Comparison of ENCODE assay signal across 8 mouse cellular contexts in genomic region chr1:74800424-74800888, GRCm38 (mm10). TPM values are rescaled to one million over a fixed set of nuclear protein-coding genes. Genes with fewer than 3 reads are reported as not detected.
A peak's percentile ranks its signal among the peaks of the same experiment; 100 is the strongest.
DNase-seq lines count a peak whose midpoint lies in the region; ATAC-seq and TF ChIP-seq lines count a peak whose summit lies in the region.

No protein-coding gene starts in this region.

- no peaks in the 10 kb centered on the region for H3K9me3 ChIP-seq in heart, embryonic 10.5 days
- no peaks in the 10 kb centered on the region for H3K9me3 ChIP-seq in forebrain, embryonic 13.5 days (replicated peaks)
- no peaks in the 10 kb centered on the region for H3K9me3 ChIP-seq in liver, embryonic 13.5 days (replicated peaks)
- H3K9me3 ChIP-seq in stomach, embryonic 15.5 days: no peaks in the 10 kb centered on the region

- no peak for TF ChIP-seq CTCF in kidney, adult 2 months (conservative IDR thresholded peaks at IDR 0.05; ENCODE audit: insufficient read depth, insufficient read length, low read depth, low read length)

- H3K4me1 ChIP-seq in heart, embryonic 10.5 days: peaks cover 34% of the 10 kb centered on the region
- H3K4me1 ChIP-seq in forebrain, embryonic 13.5 days: peaks cover 67% of the 10 kb centered on the region
- H3K4me1 ChIP-seq in liver, embryonic 13.5 days (replicated peaks): no peaks in the 10 kb centered on the region
- H3K4me1 ChIP-seq in stomach, embryonic 15.5 days: peaks cover 27% of the 10 kb centered on the region
- no peaks in the 10 kb centered on the region for H3K4me1 ChIP-seq in kidney, adult 2 months (ENCODE audit: control insufficient read depth, insufficient read depth, low read length)

- no peak for TF ChIP-seq POLR2A in kidney, adult 2 months (IDR thresholded peaks at IDR 0.05; ENCODE audit: low read depth, low read length)

- H3K9ac ChIP-seq in forebrain, embryonic 13.5 days: no peak overlapping the region; the same call in 1 of the 2 replicates
- H3K9ac ChIP-seq in liver, embryonic 13.5 days: no peak overlapping the region
- H3K9ac ChIP-seq in stomach, embryonic 15.5 days: no peak overlapping the region

- no peak for DNase-seq in heart, embryonic 10.5 days (ENCODE audit: low spot score)
- DNase-seq in heart, adult 11 months: no peak
- DNase-seq in A20 (ENCODE audit: low read depth, low spot score): peak; percentile 80
- DNase-seq in liver, embryonic 13.5 days: no peak
- no peak for DNase-seq in testis, postnatal 14 days (ENCODE audit: low spot score)
- DNase-seq in kidney, adult 2 months: no peak

- H3K27me3 ChIP-seq in heart, embryonic 10.5 days (ENCODE audit: insufficient read depth, poor library complexity, severe bottlenecking): peaks cover 100% of the 10 kb centered on the region
- peaks cover 98% of the 10 kb centered on the region for H3K27me3 ChIP-seq in forebrain, embryonic 13.5 days
- H3K27me3 ChIP-seq in liver, embryonic 13.5 days: peaks cover 100% of the 10 kb centered on the region
- H3K27me3 ChIP-seq in stomach, embryonic 15.5 days (replicated peaks): peaks cover 96% of the 10 kb centered on the region
- no peaks in the 10 kb centered on the region for H3K27me3 ChIP-seq in kidney, adult 2 months (replicated peaks; ENCODE audit: control insufficient read depth, insufficient read depth, low read length)

- 2% methylated on average over 29 of the region's 29 CpGs for WGBS in heart, embryonic 10.5 days
- under 1% methylated on average over 29 of the region's 29 CpGs for WGBS in forebrain, embryonic 13.5 days
- under 1% methylated on average over 29 of the region's 29 CpGs for WGBS in liver, embryonic 13.5 days (ENCODE audit: insufficient replicate concordance)
- WGBS in stomach, embryonic 15.5 days: 2% methylated on average over 29 of the region's 29 CpGs
- WGBS in kidney, adult 2 months: 13% methylated on average over 29 of the region's 29 CpGs

- peak overlapping the region; percentile 43 for H3K4me2 ChIP-seq in forebrain, embryonic 13.5 days
- peak overlapping the region; percentile 23; the same call in 1 of the 2 replicates for H3K4me2 ChIP-seq in liver, embryonic 13.5 days
- H3K4me2 ChIP-seq in stomach, embryonic 15.5 days: peak overlapping the region; percentile 33

- H3K4me3 ChIP-seq in heart, embryonic 10.5 days: peak overlapping the region; percentile 48
- peak overlapping the region; percentile 26 for H3K4me3 ChIP-seq in forebrain, embryonic 13.5 days
- no peak overlapping the region for H3K4me3 ChIP-seq in liver, embryonic 13.5 days (replicated peaks)
- peak overlapping the region; percentile 2 for H3K4me3 ChIP-seq in stomach, embryonic 15.5 days (replicated peaks)
- no peak overlapping the region for H3K4me3 ChIP-seq in kidney, adult 2 months (ENCODE audit: insufficient read depth, low read depth, low read length)

- no peaks in the 10 kb centered on the region for H3K36me3 ChIP-seq in heart, embryonic 10.5 days
- H3K36me3 ChIP-seq in forebrain, embryonic 13.5 days (ENCODE audit: poor library complexity, severe bottlenecking): no peaks in the 10 kb centered on the region
- no peaks in the 10 kb centered on the region for H3K36me3 ChIP-seq in liver, embryonic 13.5 days
- H3K36me3 ChIP-seq in stomach, embryonic 15.5 days: no peaks in the 10 kb centered on the region
- no peaks in the 10 kb centered on the region for H3K36me3 ChIP-seq in kidney, adult 2 months (ENCODE audit: control insufficient read depth, insufficient read depth, low read length)

- no peak for ATAC-seq in forebrain, embryonic 13.5 days
- ATAC-seq in liver, embryonic 13.5 days (ENCODE audit: low read depth): no peak
- no peak for ATAC-seq in stomach, embryonic 15.5 days (ENCODE audit: insufficient read depth, low FRiP score, low read depth)

- H3K27ac ChIP-seq in heart, embryonic 10.5 days: no peak overlapping the region; the same call in 1 of the 2 replicates
- H3K27ac ChIP-seq in forebrain, embryonic 13.5 days: no peak overlapping the region
- no peak overlapping the region for H3K27ac ChIP-seq in liver, embryonic 13.5 days
- no peak overlapping the region for H3K27ac ChIP-seq in stomach, embryonic 15.5 days
- no peak overlapping the region for H3K27ac ChIP-seq in kidney, adult 2 months (ENCODE audit: insufficient read depth, low read depth, low read length)

RNA-seq across cellular contexts. Expression of gene Wnt10a, which starts 9.1 kb away (rescaled TPM):
- polyA plus RNA-seq in heart, embryonic 10.5 days (2016; fragmentation: Nextera tagmentation; extraction: Ambion mirVana): 0.07 and 0.29 TPM in 2 replicates
- polyA plus RNA-seq in forebrain, embryonic 13.5 days (2015; fragmentation: Nextera tagmentation; extraction: Ambion mirVana): 0.29 and 0.63 TPM in 2 replicates
- polyA plus RNA-seq in liver, embryonic 13.5 days (2015; fragmentation: Nextera tagmentation; extraction: Ambion mirVana): not detected in 2 replicates
- polyA plus RNA-seq in stomach, embryonic 15.5 days (2015; fragmentation: Nextera tagmentation; extraction: Ambion mirVana): 2.6 and 3.5 TPM in 2 replicates
- 1.2 TPM in 2 replicates for polyA plus RNA-seq in kidney, adult 2 months (2012; rRNA removed)

RNA-seq across cellular contexts. Expression of gene Wnt6, which starts 28.8 kb away (rescaled TPM):
- 4.0 and 11.9 TPM in 2 replicates for polyA plus RNA-seq in heart, embryonic 10.5 days (2016; fragmentation: Nextera tagmentation; extraction: Ambion mirVana)
- polyA plus RNA-seq in forebrain, embryonic 13.5 days (2015; fragmentation: Nextera tagmentation; extraction: Ambion mirVana): 0.73 and 0.92 TPM in 2 replicates
- polyA plus RNA-seq in liver, embryonic 13.5 days (2015; fragmentation: Nextera tagmentation; extraction: Ambion mirVana): 0.15 and 0.41 TPM in 2 replicates
- 1.4 and 1.8 TPM in 2 replicates for polyA plus RNA-seq in stomach, embryonic 15.5 days (2015; fragmentation: Nextera tagmentation; extraction: Ambion mirVana)
- 0.27 and 0.48 TPM in 2 replicates for polyA plus RNA-seq in kidney, adult 2 months (2012; rRNA removed)

RNA-seq across cellular contexts. Expression of gene Prkag3, which starts 51.4 kb away (rescaled TPM):
- 2.3 and 6.8 TPM in 2 replicates for polyA plus RNA-seq in heart, embryonic 10.5 days (2016; fragmentation: Nextera tagmentation; extraction: Ambion mirVana)
- not detected in 2 replicates for polyA plus RNA-seq in forebrain, embryonic 13.5 days (2015; fragmentation: Nextera tagmentation; extraction: Ambion mirVana)
- polyA plus RNA-seq in liver, embryonic 13.5 days (2015; fragmentation: Nextera tagmentation; extraction: Ambion mirVana): 0.05 and 0.12 TPM in 2 replicates
- 0.28 and 0.36 TPM in 2 replicates for polyA plus RNA-seq in stomach, embryonic 15.5 days (2015; fragmentation: Nextera tagmentation; extraction: Ambion mirVana)
- 2.9 TPM in 2 replicates for polyA plus RNA-seq in kidney, adult 2 months (2012; rRNA removed)

RNA-seq across cellular contexts. Expression of gene Cdk5r2, which starts 54.3 kb away (rescaled TPM):
- not detected in 2 replicates for polyA plus RNA-seq in heart, embryonic 10.5 days (2016; fragmentation: Nextera tagmentation; extraction: Ambion mirVana)
- polyA plus RNA-seq in forebrain, embryonic 13.5 days (2015; fragmentation: Nextera tagmentation; extraction: Ambion mirVana): 0.76 and 1.3 TPM in 2 replicates
- not detected in 2 replicates for polyA plus RNA-seq in liver, embryonic 13.5 days (2015; fragmentation: Nextera tagmentation; extraction: Ambion mirVana)
- 0.18 TPM in 2 replicates for polyA plus RNA-seq in stomach, embryonic 15.5 days (2015; fragmentation: Nextera tagmentation; extraction: Ambion mirVana)
- polyA plus RNA-seq in kidney, adult 2 months (2012; rRNA removed): 0.14 and 0.31 TPM in 2 replicates

Comparison
In these comparisons a context has a peak if more than half of its experiments do, and no peak if none do; other contexts are left out.
1. H3K4me3 ChIP-seq: peak in heart, embryonic 10.5 days (single experiment), forebrain, embryonic 13.5 days (single experiment) and stomach, embryonic 15.5 days (single experiment); none in liver, embryonic 13.5 days (single experiment) and kidney, adult 2 months (single experiment).
2. Peak in every context shown above with its lines, with median percentiles within 50 percentile points of each other: H3K4me2 ChIP-seq.